Mouse (Mus musculus) C2C12 (cell line): ENCODE measurements around the gene Hgfac.

Experiments
- CTCF ChIP-seq: IDR thresholded peaks from one replicate; pipeline ENCODE4 v1.5.1; 2011; ENCODE audit not compliant: control insufficient read depth, insufficient read depth, insufficient read length
- MAX ChIP-seq: IDR thresholded peaks from one replicate; pipeline ENCODE4 v1.6.1; 2011; ENCODE audit warnings: mild to moderate bottlenecking, control low read depth
- USF1 ChIP-seq: IDR thresholded peaks from one replicate; pipeline ENCODE4 v1.6.1; 2011; ENCODE audit warnings: low read depth, mild to moderate bottlenecking, control low read depth, moderate library complexity

DNA sequence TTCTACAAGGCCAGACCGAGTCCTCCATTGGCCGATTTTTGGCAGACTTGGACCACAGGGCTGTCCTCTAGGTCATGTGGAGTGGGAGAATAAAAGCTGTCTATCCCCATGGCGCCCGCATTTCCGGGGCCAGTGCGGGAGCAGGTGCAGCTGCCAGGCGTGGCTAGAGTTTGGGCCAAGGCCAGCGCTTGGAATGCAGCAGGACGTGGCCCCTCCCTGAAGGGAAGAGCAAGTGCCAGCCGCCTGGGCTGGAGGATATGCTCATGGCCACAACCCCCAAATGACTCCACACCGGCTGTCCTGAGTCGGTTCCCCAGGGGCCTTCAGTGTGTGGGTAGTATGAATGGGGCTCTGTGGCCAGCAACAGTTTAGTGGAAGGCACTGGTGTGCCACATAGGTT, 13.8 kb downstream of the Hgfac start:
- TF ChIP-seq USF1 (no peak), CTCF (no peak), MAX (no peak)
